Mouse (Mus musculus): ENCODE results near the gene Btbd35f29.
"Not testable (repeated sequence)": the region's sequence is repeated elsewhere in the genome, so short reads cannot be mapped to it uniquely, and the experiment has no call there.

The Btbd35f29 gene

DNA sequence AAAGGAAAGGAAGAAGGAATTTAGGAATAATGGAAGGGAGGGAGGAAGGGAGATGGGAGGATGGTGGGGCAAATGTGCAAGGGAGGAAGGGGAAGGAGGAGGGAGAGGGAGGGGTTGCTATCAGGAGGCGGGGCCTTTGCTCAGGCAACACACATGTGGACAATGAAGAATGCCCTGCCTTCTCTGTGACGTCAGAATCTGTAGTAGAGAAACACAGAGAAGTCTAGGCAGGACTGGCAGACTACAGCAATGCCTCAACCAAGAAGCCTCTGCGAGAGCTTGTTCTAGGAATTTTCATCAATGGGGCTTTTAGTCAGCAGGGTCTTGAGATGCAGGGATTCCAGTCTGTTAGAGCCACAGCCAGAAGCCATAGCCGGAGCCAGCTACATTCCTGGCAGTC lies at the start of gene Btbd35f29:
Gene Btbd35f29, plus strand, starts transcription at position 301 of the 400 bp plus-strand sequence.
- not testable (repeated sequence) for DNase-seq (ENCODE audit: extremely low spot score, low spot score)

DNA sequence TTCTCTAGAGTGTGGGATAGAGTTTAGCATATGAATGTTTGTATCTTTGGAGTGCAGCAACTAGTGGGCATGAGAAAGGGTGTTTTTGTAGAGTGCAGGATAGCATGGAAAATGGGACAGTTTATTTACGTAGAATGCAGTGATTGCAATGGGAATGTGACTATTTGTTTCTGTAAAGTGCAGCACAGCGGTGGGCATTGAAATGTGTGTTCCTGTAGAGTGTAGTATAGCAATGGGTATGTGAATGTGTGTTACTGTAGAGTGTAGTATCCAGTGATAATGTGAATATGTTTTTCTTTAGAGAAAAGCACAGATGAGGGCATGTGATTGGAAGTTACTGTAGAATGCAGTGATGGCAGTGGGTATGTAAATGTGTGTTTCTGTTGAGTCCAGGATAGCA lies 23.9 kb downstream of the Btbd35f29 start:
- DNase-seq (ENCODE audit: extremely low spot score, low spot score) = not testable (repeated sequence)

DNA sequence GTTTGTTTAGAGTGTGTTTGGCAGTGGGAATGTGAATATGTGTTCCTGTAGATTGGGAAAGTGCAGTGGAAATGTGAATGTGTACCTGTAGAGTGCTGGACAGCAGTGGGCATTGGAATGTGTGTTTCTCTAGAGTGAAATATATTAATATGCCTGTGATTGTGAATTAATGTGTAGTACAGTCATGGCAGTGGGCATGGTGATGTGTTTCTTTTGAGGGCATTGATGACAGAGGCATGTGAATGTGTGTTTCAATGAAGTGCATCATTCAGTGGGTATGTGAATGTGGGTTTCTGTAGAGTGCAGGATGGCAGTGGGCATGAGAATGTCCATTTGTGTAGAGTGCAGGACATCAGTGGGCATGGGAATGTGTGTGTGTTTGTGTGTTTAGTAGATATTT lies 27.7 kb downstream of the Btbd35f29 start:
- not testable (repeated sequence) for DNase-seq (ENCODE audit: extremely low spot score, low spot score)

DNA sequence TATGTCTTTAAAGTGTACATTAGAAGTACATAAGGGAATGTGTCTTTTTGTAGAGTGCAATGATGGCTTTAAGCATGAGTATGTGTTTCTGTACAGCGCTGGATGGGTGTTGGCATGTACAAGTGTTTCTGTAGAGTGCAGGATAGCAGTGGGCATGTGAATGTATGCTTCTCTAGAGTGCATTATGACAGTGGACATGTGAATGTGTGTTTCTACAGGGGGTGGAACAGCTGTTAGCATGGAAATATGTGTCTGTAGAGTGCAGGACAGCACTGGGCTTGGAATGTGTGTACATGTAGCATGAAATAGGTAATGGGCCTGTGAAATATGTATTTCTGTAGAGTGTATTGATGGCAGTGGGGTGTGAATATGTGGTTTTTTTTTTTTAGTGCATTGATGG lies 28.4 kb downstream of the Btbd35f29 start:
- not testable (repeated sequence) for DNase-seq (ENCODE audit: extremely low spot score, low spot score)

DNA sequence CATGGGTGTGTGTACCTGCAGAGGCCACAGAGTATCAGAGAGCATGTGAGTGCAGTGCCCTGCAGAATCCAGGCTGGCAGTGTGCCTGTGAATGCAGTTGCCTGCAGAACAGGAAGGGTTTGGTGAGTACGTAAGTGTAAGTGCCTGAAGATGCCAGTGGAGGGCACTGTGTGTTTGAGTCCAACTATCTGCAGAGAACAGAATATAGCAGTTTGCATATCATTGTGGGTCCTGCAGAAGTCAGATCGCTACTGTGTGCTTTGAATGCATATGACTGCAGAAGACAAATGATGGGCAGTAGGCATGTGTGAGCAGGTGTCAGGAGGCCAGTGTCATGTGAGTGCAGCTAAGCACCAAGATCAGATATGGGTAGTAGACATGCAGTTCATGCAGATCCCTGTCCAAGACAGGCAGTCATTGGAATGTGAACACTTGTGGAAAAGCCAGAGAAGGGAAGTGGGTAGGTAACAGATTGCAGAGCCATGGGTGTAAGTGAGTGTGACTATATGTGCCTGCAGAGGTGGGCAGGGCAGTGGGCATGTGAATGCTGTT lies 41.1 kb downstream of the Btbd35f29 start:
- DNase-seq (ENCODE audit: extremely low spot score, low spot score) = peak; percentile 11

DNA sequence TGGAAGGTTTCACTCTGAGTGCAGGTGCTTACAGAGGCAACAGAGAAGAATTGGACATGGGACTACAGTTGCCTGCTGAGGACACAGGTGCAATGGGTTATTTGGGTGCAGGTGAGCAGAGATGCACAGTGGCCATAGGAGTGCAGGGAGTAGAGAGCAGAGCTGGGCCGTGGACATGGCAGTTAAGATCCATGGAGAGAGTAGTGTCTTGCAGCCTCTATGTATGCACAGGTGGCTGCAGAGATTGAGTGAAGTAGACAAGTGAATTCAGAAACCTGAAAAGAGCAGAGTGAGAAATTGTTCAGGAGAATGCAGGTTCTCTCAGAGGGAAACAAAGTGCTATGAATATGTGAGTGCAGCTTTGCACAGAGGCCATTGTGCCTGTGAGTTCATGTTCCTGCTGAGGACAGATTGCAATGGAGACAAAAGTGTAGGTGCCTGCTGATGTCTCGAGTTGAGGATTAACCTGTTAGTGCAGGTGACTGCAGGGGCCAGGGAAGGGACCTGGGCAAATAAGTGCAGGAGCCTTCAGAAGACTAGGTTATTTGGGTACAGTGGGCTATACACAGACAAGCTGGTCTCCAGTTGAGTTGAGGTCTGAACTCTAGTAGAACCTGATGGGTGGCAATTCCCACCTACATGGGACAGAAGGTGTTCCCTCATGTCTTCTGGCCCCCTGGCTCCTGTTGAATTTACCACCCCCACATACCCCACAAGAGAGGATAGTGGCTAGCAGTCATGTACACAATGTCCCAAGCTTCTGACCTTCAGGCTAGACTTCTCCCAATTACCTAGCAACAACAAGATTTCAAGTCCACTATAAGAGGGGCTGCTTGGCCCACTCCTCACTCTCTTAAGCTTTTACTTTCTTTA lies 42.2 kb downstream of the Btbd35f29 start:
- DNase-seq (ENCODE audit: extremely low spot score, low spot score) = not testable (repeated sequence)

DNA sequence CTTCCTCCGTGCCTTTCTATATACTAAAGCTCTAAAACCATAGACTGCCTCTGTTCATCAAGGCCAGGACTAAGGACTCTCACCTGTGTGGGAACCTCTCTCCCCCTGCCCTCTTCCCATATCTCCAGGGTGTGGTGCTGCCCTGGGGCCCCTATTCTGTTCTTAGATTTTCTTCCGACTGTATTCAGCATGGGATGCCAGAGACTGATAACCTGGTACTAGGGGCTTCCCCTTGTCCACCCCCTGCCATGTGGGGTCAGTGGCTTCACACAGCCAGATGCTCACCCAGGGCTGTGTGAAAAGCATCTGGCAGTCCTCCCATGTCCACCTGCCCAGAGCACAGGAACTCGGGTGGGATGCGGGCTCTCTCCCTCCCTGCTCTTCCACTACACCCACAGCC lies 43.1 kb downstream of the Btbd35f29 start:
- not testable (repeated sequence) for DNase-seq (ENCODE audit: extremely low spot score, low spot score)

DNA sequence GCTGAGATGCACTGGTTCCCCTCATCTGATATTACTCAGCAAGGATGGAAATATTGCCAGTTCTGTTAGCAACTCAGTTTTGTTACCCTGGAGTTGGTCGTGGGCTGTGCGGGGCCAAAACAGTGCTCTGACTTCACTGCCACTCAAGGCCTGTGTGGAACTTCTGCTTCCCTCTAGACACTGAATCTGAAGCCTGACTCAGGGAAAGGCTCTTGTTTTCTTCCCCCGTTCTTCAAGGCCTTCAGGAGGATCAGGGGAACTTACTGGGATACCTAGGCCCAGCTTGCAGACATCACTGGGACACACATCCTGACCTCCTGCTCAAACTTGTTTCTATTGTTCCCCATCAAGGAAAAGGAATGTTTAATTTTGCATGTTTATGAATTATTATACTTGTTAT lies 45.2 kb downstream of the Btbd35f29 start:
- not testable (repeated sequence) for DNase-seq (ENCODE audit: extremely low spot score, low spot score)

DNA sequence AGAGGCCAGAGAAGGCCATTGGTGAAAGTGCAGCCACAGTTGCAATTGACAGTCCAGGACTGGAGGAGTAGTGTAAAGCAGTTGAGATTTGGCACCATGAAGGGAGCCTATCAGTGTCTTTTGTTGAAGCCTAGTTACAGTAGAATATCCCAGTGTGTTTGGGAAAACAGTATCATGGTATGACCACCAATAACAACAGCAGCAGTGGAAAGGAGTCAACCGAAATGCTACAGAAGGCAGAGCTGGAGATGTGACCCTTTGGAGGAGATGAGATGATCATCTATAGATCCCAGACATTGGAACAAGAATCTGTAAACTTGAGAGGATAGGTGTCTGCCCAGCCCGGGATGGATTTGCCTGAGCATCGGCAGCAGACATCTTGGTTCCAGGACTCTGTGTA lies 47.7 kb downstream of the Btbd35f29 start:
- not testable (repeated sequence) for DNase-seq (ENCODE audit: extremely low spot score, low spot score)
